Comparison of ENCODE assay signal across 8 mouse cellular contexts in the genomic region with DNA sequence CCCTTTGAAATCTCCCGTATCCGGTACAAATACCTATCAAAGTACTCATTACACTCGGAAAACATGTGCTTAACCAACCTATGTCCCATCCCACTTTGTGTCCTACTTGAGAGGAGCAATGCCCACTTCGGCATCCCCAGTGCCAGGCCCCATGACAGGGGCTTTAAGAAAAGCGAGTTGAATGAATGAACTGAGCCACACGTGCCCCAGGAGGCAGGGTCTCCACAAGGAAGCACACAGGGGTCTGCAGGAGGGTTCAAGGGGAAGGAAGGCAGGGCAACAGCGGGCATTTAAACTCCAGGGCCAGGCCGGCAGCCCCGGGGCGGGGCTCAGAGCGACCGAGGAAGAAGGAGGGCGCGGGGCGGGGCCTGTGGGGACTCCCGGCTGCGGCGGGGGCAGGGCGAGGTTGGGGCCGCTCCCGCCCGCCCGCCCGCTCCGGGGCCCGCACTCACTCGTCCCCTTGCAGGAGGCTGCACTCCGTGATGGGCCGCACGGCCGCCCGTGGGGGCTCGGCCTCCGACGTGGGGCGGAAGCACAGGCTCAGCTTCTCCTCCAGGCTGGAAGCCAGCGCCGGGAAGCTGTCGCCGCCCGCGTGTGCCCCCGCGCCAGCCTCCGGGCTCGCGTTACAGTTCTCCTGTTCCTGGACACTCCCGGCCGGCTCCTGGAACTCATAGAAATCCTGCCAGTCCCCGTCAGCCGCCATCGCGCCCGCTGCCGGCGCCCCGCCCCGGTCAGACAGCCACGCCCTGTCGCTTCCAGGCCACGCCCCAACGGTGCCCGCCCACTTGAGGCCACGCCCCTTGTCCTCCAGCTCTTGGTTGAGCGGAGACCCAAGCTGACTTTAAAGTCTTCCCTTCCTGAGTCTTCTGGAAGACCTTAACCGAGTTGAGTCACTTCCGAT. TPM values are rescaled to one million over a fixed set of nuclear protein-coding genes. Genes with fewer than 3 reads are reported as not detected.
A peak's percentile ranks its signal among the peaks of the same experiment; 100 is the strongest.
DNase-seq lines count a peak whose midpoint lies in the region; ATAC-seq lines count a peak whose summit lies in the region.

A gene (minus strand): TSS at position 772 of the 901 bp plus-strand sequence.

- ATAC-seq in CD4-positive, CD25-positive, alpha-beta regulatory T cell, adult 4 months: peak; percentile 94
- ATAC-seq in forebrain, embryonic 11.5 days (replicated peaks; ENCODE audit: low FRiP score): peak; percentile 97
- peak; percentile 96 for ATAC-seq in heart, embryonic 16.5 days (replicated peaks; ENCODE audit: extremely low read depth, insufficient read depth, low FRiP score)
- ATAC-seq in liver, embryonic 15.5 days (ENCODE audit: insufficient read depth): peak; percentile 96
- ATAC-seq in neural tube, embryonic 12.5 days (ENCODE audit: low FRiP score, low read depth): peak; percentile 96

- no peaks in the 10 kb centered on the region for H3K36me3 ChIP-seq in forebrain, embryonic 11.5 days (ENCODE audit: control insufficient read depth, insufficient read depth, low read length)
- H3K36me3 ChIP-seq in heart, embryonic 16.5 days (ENCODE audit: control insufficient read depth, insufficient read depth): no peaks in the 10 kb centered on the region
- 0 out of 2 replicates have a peak, but pooled peaks cover 2% of the 10 kb centered on the region for H3K36me3 ChIP-seq in liver, embryonic 15.5 days (replicated peaks)
- H3K36me3 ChIP-seq in neural tube, embryonic 12.5 days: no peaks in the 10 kb centered on the region

- 1% methylated on average over 41 of the region's 67 CpGs for WGBS in forebrain, embryonic 11.5 days
- WGBS in heart, embryonic 16.5 days: under 1% methylated on average over 58 of the region's 67 CpGs
- WGBS in liver, embryonic 15.5 days (ENCODE audit: insufficient replicate concordance): under 1% methylated on average over 59 of the region's 67 CpGs
- under 1% methylated on average over 49 of the region's 67 CpGs for WGBS in neural tube, embryonic 12.5 days

- peak; percentile 70 for DNase-seq in c-Kit-positive CD71-negative TER-119-negative erythroid progenitor cells, embryonic 14.5 days (ENCODE audit: low read depth)
- peak; percentile 96 for DNase-seq in forebrain, embryonic 11.5 days (ENCODE audit: low spot score)
- DNase-seq in kidney, postnatal 36 days: peak; percentile 94 to 98
- DNase-seq in telencephalon, adult 2 months (ENCODE audit: low read depth, low spot score): peak; percentile 61

- peak within 1 kb of the TSS; percentile 87 for H3K27ac ChIP-seq in forebrain, embryonic 11.5 days (ENCODE audit: low read depth, low read length)
- H3K27ac ChIP-seq in heart, embryonic 16.5 days (ENCODE audit: low read length): peak within 1 kb of the TSS; percentile 99
- H3K27ac ChIP-seq in liver, embryonic 15.5 days (replicated peaks): peak within 1 kb of the TSS; percentile 98
- peak within 1 kb of the TSS; percentile 84 for H3K27ac ChIP-seq in neural tube, embryonic 12.5 days

- no peaks in the 10 kb centered on the region for H3K4me1 ChIP-seq in forebrain, embryonic 11.5 days (replicated peaks; ENCODE audit: control insufficient read depth, insufficient read depth, low read length)
- H3K4me1 ChIP-seq in heart, embryonic 16.5 days (ENCODE audit: control insufficient read depth, insufficient read depth, low read length): peaks cover 10% of the 10 kb centered on the region
- peaks cover 44% of the 10 kb centered on the region for H3K4me1 ChIP-seq in liver, embryonic 15.5 days (replicated peaks)
- peaks cover 9% of the 10 kb centered on the region; the same call in 1 of the 2 replicates for H3K4me1 ChIP-seq in neural tube, embryonic 12.5 days

- H3K4me3 ChIP-seq in forebrain, embryonic 11.5 days (ENCODE audit: low read depth, low read length): peak within 1 kb of the TSS; percentile 77
- H3K4me3 ChIP-seq in heart, embryonic 16.5 days (ENCODE audit: low read length): peak within 1 kb of the TSS; percentile 98
- peak within 1 kb of the TSS; percentile 81 for H3K4me3 ChIP-seq in liver, embryonic 15.5 days (replicated peaks)
- H3K4me3 ChIP-seq in neural tube, embryonic 12.5 days: peak within 1 kb of the TSS; percentile 88

- H3K9ac ChIP-seq in forebrain, embryonic 11.5 days (ENCODE audit: low read length): peak within 1 kb of the TSS; percentile 80
- peak within 1 kb of the TSS; percentile 97 for H3K9ac ChIP-seq in heart, embryonic 16.5 days (ENCODE audit: low read length)
- peak within 1 kb of the TSS; percentile 81 for H3K9ac ChIP-seq in liver, embryonic 15.5 days
- peak within 1 kb of the TSS; percentile 87 for H3K9ac ChIP-seq in neural tube, embryonic 12.5 days

- no peaks in the 10 kb centered on the region for H3K9me3 ChIP-seq in forebrain, embryonic 11.5 days (ENCODE audit: control insufficient read depth, low read length)
- no peaks in the 10 kb centered on the region for H3K9me3 ChIP-seq in heart, embryonic 16.5 days (replicated peaks; ENCODE audit: control insufficient read depth, low read length)
- no peaks in the 10 kb centered on the region for H3K9me3 ChIP-seq in liver, embryonic 15.5 days (replicated peaks)
- no peaks in the 10 kb centered on the region for H3K9me3 ChIP-seq in neural tube, embryonic 12.5 days

- H3K4me2 ChIP-seq in forebrain, embryonic 11.5 days (ENCODE audit: low read depth, low read length, severe bottlenecking): peak within 1 kb of the TSS; percentile 75
- H3K4me2 ChIP-seq in heart, embryonic 16.5 days (ENCODE audit: low read depth, low read length): peak within 1 kb of the TSS; percentile 93
- peak within 1 kb of the TSS; percentile 80 for H3K4me2 ChIP-seq in liver, embryonic 15.5 days
- H3K4me2 ChIP-seq in neural tube, embryonic 12.5 days (replicated peaks): peak within 1 kb of the TSS; percentile 82

- no peaks in the 10 kb centered on the region for H3K27me3 ChIP-seq in forebrain, embryonic 11.5 days (ENCODE audit: control insufficient read depth, insufficient read depth, low read length)
- no peaks in the 10 kb centered on the region for H3K27me3 ChIP-seq in heart, embryonic 16.5 days (ENCODE audit: control insufficient read depth, insufficient read depth, low read length)
- no peaks in the 10 kb centered on the region for H3K27me3 ChIP-seq in liver, embryonic 15.5 days
- H3K27me3 ChIP-seq in neural tube, embryonic 12.5 days (replicated peaks): no peaks in the 10 kb centered on the region

RNA-seq across cellular contexts. Expression of the gene that starts here (rescaled TPM):
- 10 to 100 TPM; 11.9 to 14.3 TPM for polyA plus RNA-seq in CD4-positive, CD25-positive, alpha-beta regulatory T cell, adult 4 months (2017; shearing (Covaris generic))
- polyA plus RNA-seq in forebrain, embryonic 11.5 days (2014; fragmentation: Nextera tagmentation; extraction: Ambion mirVana): 35.7 and 39.4 TPM in 2 replicates
- 55.4 and 62.9 TPM in 2 replicates for polyA plus RNA-seq in heart, embryonic 16.5 days (2015; fragmentation: Nextera tagmentation; extraction: Ambion mirVana)
- polyA plus RNA-seq in liver, embryonic 15.5 days (2015; fragmentation: Nextera tagmentation; extraction: Ambion mirVana): 18.7 TPM in 2 replicates
- polyA plus RNA-seq in neural tube, embryonic 12.5 days (2016; fragmentation: Nextera tagmentation; extraction: Ambion mirVana): 52.2 and 53.4 TPM in 2 replicates

Comparison
In these comparisons a context has a peak if more than half of its experiments do, and no peak if none do; other contexts are left out.
1. Peak in every context shown above with its lines: DNase-seq, ATAC-seq, H3K4me3 ChIP-seq and H3K27ac ChIP-seq.